Mouse (Mus musculus) C2C12 (cell line): Measurements from ENCODE around the gene Fam169a.

Experiments
- CTCF ChIP-seq: IDR thresholded peaks from one replicate; pipeline ENCODE4 v1.5.1; 2011; ENCODE audit not compliant: control insufficient read depth, insufficient read depth, insufficient read length
- MAX ChIP-seq: IDR thresholded peaks from one replicate; pipeline ENCODE4 v1.6.1; 2011; ENCODE audit warnings: mild to moderate bottlenecking, control low read depth
- USF1 ChIP-seq: IDR thresholded peaks from one replicate; pipeline ENCODE4 v1.6.1; 2011; ENCODE audit warnings: low read depth, mild to moderate bottlenecking, control low read depth, moderate library complexity

GRCm38 (mm10) chr13:97068151-97068550, 1.1 kb downstream of the Fam169a start:
- TF ChIP-seq MAX (no peak), CTCF (no peak), USF1 (no peak)
